Mouse (Mus musculus) stomach, postnatal 0 days (tissue): ENCODE results near the gene Adam10. TPM values are rescaled to one million over a fixed set of nuclear protein-coding genes. Genes with fewer than 3 reads are reported as not detected.
A peak's percentile ranks its signal among the peaks of the same experiment; 100 is the strongest.

ENCODE experiments used
- ATAC-seq: fragments of 200-750 bp; cut with Nextera tagmentation; 2 replicates; pipeline ENCODE4 v1.8.0; 2017; ENCODE audit not compliant: low FRiP score, low TSS enrichment
- DNase-seq: peaks from one replicate; pipeline ENCODE4 v3.0.0-alpha.2; 2016; ENCODE audit warnings: low spot score
- H3K27ac ChIP-seq: fragments of 300-500 bp; sonication (generic); replicated peaks from 2 replicates; pipeline ENCODE4 v1.5.1; 2014; ENCODE audit warnings: mild to moderate bottlenecking, control low read depth
- H3K27me3 ChIP-seq: fragments of 300-500 bp; sonication (generic); 2 replicates; pipeline ENCODE4 v1.6.1; 2014; ENCODE audit warnings: low read length; ENCODE audit not compliant: control insufficient read depth, insufficient read depth
- H3K36me3 ChIP-seq: fragments of 300-500 bp; sonication (generic); 2 replicates; pipeline ENCODE4 v1.6.1; 2014; ENCODE audit warnings: low read length, mixed read lengths; ENCODE audit not compliant: control insufficient read depth, insufficient read depth
- H3K4me1 ChIP-seq: fragments of 300-500 bp; sonication (generic); replicated peaks from 2 replicates; pipeline ENCODE4 v1.6.1; 2014; ENCODE audit warnings: antibody characterized with exemption; ENCODE audit not compliant: control insufficient read depth, insufficient read depth
- H3K4me2 ChIP-seq: fragments of 300-500 bp; sonication (generic); replicated peaks from 2 replicates; pipeline ENCODE4 v1.6.1; 2014; ENCODE audit warnings: low read depth, mild to moderate bottlenecking, control low read depth, moderate library complexity
- H3K4me3 ChIP-seq: fragments of 300-500 bp; sonication (generic); 2 replicates; pipeline ENCODE4 v1.5.1; 2014; ENCODE audit warnings: low read depth, low read length, control low read depth
- H3K9ac ChIP-seq: fragments of 300-500 bp; sonication (generic); 2 replicates; pipeline ENCODE4 v1.6.1; 2014; ENCODE audit warnings: mild to moderate bottlenecking, low read length, control low read depth, mixed read lengths
- H3K9me3 ChIP-seq: fragments of 300-500 bp; sonication (generic); 2 replicates; pipeline ENCODE4 v1.6.1; 2016; ENCODE audit warnings: low read length; ENCODE audit not compliant: control insufficient read depth
- CTCF ChIP-seq: IDR thresholded peaks from 2 replicates; pipeline ENCODE4 v1.5.1; 2016; ENCODE audit warnings: antibody characterized with exemption, low read depth, mild to moderate bottlenecking, moderate library complexity
- EP300 ChIP-seq: optimal IDR thresholded peaks from 2 replicates; pipeline ENCODE3; 2016; ENCODE audit warnings: antibody characterized with exemption
- WGBS: fragments of 180-500 bp; shearing (Covaris S2); extraction: QIAGEN DNeasy Blood & Tissue Kit; methylation state at CpG from one replicate; pipeline ENCODE4 v1.1.7; 2014; 5-methylcytosine and 5-hydroxymethylcytosine counted together
- polyA plus RNA-seq: library from polyadenylated mRNA; unstranded; fragments of >200 nt; fragmentation: Nextera tagmentation; extraction: Ambion mirVana; gene quantifications from 2 replicates; pipeline ENCODE4 v1.2.1, GENCODE M21; 2015

Adam10 gene
- polyA plus RNA-seq, 1 experiment from 2014 or later: 48.2 TPM

GRCm38 (mm10) chr9:70691772-70692693, 13.2 kb downstream of the Adam10 start:
- DNase-seq: no peak
- TF ChIP-seq CTCF (no peak), EP300 (no peak)
- Histone ChIP-seq H3K4me1 (0 out of 2 replicates have a peak, but pooled peaks cover 3% of the 10 kb centered on the region), H3K27me3 (no peaks in the 10 kb centered on the region), H3K4me3 (no peak overlapping the region), H3K4me2 (no peak overlapping the region), H3K36me3 (no peaks in the 10 kb centered on the region), H3K27ac (no peak overlapping the region), H3K9ac (no peak overlapping the region), H3K9me3 (no peaks in the 10 kb centered on the region)
- no peak for ATAC-seq
- WGBS: 59% methylated on average over 2 of the region's 2 CpGs

DNA sequence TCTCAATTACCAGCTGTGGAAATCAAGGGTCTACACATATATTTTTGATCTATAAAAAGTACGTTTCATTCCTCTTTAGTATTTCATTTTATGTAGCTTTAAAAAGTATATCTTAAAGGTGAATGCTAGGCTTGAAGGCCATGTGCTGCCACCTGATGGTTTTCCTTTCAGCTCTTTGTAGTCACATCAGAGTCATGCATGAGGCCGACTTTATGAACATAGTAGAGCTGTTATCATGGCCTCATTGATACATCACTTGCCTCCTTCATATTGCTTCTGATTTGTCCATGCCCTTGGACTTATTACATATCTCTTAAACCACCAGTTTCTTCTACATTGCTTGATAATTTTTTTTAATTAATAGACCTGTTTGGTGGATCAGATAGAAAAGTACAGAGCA, 16.9 kb downstream of the Adam10 start:
- no peak for DNase-seq
- H3K27ac ChIP-seq: no peak overlapping the region
- H3K9me3 ChIP-seq: no peaks in the 10 kb centered on the region
- WGBS: 93% methylated on average over 2 of the region's 2 CpGs
- TF ChIP-seq EP300 (no peak), CTCF (peak; percentile 35; the same call in 1 of the 2 replicates)
- no peak overlapping the region for H3K4me3 ChIP-seq
- H3K9ac ChIP-seq: no peak overlapping the region
- no peak for ATAC-seq
- no peak overlapping the region for H3K4me2 ChIP-seq
- no peaks in the 10 kb centered on the region for H3K36me3 ChIP-seq
- H3K27me3 ChIP-seq: no peaks in the 10 kb centered on the region
- no peaks in the 10 kb centered on the region for H3K4me1 ChIP-seq

DNA sequence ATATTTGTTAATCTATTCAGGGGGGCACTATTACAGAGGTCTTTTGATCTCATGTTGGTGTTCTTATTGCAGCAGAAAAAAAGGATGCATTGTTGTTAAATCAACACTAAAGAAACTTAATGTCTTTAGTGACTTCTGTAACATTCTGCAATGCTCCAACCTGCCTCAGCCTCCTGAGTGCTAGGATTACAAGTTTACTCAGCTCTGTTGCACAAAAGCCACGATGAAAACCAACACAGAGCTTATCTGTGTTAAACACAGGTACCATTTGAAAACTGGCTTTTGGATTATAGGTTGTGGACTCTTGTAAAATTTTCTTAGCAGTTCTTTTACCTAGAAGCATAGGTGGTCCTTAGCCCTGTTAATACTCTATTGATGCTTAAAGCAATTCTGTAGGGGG, 19.3 kb downstream of the Adam10 start:
- ATAC-seq (no peak), DNase-seq (no peak)
- 49% methylated on average over 1 of the region's 1 CpGs for WGBS
- Histone ChIP-seq H3K27ac (no peak overlapping the region), H3K9me3 (no peaks in the 10 kb centered on the region), H3K4me1 (no peaks in the 10 kb centered on the region), H3K4me2 (no peak overlapping the region), H3K27me3 (no peaks in the 10 kb centered on the region), H3K36me3 (no peaks in the 10 kb centered on the region), H3K4me3 (no peak overlapping the region), H3K9ac (no peak overlapping the region)
- TF ChIP-seq CTCF (no peak), EP300 (no peak)

DNA sequence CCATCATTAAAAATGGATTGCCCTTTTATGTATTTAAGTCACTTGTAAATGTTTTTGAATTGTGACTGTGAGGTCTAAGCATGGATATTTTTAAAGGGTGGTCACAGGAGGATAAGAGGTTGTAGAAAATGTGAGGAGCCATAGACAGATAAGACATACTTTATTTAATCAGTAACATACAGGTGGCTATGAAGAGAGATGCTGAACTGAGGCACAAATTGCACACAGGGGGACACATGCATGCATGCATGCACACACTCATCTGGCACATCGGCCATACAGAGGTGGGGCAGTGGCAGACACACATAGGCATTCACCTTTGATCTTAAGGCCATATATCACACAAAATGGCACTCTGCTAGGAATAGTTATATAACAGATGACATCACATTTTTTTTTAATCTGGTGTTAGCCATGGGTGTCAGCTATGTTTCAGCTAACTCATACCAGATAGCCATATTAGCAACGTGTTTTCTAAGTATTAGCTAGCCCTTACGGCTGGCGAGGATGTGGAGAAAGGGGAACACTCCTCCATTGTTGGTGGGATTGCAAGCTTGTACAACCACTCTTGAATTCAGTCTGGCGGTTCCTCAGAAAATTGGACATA, 24.9 kb downstream of the Adam10 start:
- TF ChIP-seq CTCF (no peak), EP300 (no peak)
- no peak overlapping the region for H3K4me3 ChIP-seq

DNA sequence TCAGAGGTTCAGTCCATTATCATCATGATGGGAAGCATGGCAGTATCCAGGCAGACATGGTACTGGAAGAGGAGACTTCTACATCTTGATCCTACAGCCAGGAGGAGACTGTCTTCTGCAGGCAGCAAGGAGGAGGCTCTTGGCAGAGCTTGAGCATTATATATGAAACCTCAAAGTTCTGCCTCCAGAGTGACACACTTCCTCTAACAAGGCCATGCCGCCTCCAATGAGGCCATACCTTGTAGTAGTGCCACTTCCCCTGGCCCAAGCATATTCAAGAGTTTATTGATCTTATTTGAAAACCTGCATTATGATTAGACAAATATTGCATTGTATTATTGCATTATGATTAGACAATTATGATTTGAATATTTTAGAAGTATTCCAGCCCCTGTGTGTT, 27.6 kb downstream of the Adam10 start:
- TF ChIP-seq EP300 (no peak), CTCF (no peak)
- WGBS: 92% methylated on average over 1 of the region's 1 CpGs
- H3K36me3 ChIP-seq: no peaks in the 10 kb centered on the region

More for the DNA sequence above, 24.9 kb downstream of the Adam10 start:
- no peak overlapping the region for H3K27ac ChIP-seq
- no peaks in the 10 kb centered on the region for H3K9me3 ChIP-seq
- no peaks in the 10 kb centered on the region for H3K27me3 ChIP-seq
- no peak overlapping the region for H3K9ac ChIP-seq
- H3K4me2 ChIP-seq: no peak overlapping the region
- no peak for DNase-seq
- 95% methylated on average over 5 of the region's 5 CpGs for WGBS
- no peak for ATAC-seq
- no peaks in the 10 kb centered on the region for H3K4me1 ChIP-seq
- no peaks in the 10 kb centered on the region for H3K36me3 ChIP-seq

GRCm38 (mm10) chr9:70729544-70729943, 50.7 kb downstream of the Adam10 start:
- Histone ChIP-seq H3K4me3 (no peak overlapping the region), H3K36me3 (0 out of 2 replicates have a peak, but pooled peaks cover 2% of the 10 kb centered on the region), H3K27ac (no peak overlapping the region), H3K9me3 (no peaks in the 10 kb centered on the region), H3K27me3 (no peaks in the 10 kb centered on the region), H3K9ac (no peak overlapping the region), H3K4me2 (no peak overlapping the region), H3K4me1 (no peaks in the 10 kb centered on the region)
- no peak for ATAC-seq
- TF ChIP-seq EP300 (no peak), CTCF (no peak)
- no peak for DNase-seq
- 91% methylated on average over 2 of the region's 2 CpGs for WGBS

More for the DNA sequence above, 27.6 kb downstream of the Adam10 start:
- Histone ChIP-seq H3K4me1 (no peaks in the 10 kb centered on the region), H3K27ac (no peak overlapping the region), H3K9ac (no peak overlapping the region), H3K4me3 (no peak overlapping the region), H3K27me3 (no peaks in the 10 kb centered on the region), H3K9me3 (no peaks in the 10 kb centered on the region), H3K4me2 (no peak overlapping the region)
- DNase-seq: no peak
- no peak for ATAC-seq
